Mouse (Mus musculus) hindbrain, embryonic 11.5 days (tissue): Measurements from ENCODE around the gene Polr2e. TPM values are rescaled to one million over a fixed set of nuclear protein-coding genes. Genes with fewer than 3 reads are reported as not detected.
A peak's percentile ranks its signal among the peaks of the same experiment; 100 is the strongest.

ENCODE experiments used
- ATAC-seq: fragments of 200-750 bp; cut with Nextera tagmentation; 2 replicates; pipeline ENCODE4 v1.8.0; 2017; ENCODE audit warnings: mild to moderate bottlenecking, moderate TSS enrichment, moderate library complexity; ENCODE audit not compliant: low FRiP score
- DNase-seq: peaks from one replicate; pipeline ENCODE4 v3.0.0-alpha.2; 2015; ENCODE audit warnings: low spot score
- H3K27ac ChIP-seq: fragments of 300-500 bp; sonication (generic); 2 replicates; pipeline ENCODE4 v1.5.1; 2014; ENCODE audit warnings: mild to moderate bottlenecking, low read depth, low read length
- H3K27me3 ChIP-seq: fragments of 300-500 bp; sonication (generic); 2 replicates; pipeline ENCODE4 v1.6.1; 2014; ENCODE audit warnings: mild to moderate bottlenecking, low read length, moderate library complexity, mixed read lengths; ENCODE audit not compliant: control insufficient read depth, insufficient read depth
- H3K36me3 ChIP-seq: fragments of 300-500 bp; sonication (generic); 2 replicates; pipeline ENCODE4 v1.6.1; 2014; ENCODE audit warnings: mild to moderate bottlenecking, low read length, moderate library complexity, mixed read lengths; ENCODE audit not compliant: control insufficient read depth, insufficient read depth
- H3K4me1 ChIP-seq: fragments of 300-500 bp; sonication (generic); replicated peaks from 2 replicates; pipeline ENCODE4 v1.6.1; 2014; ENCODE audit warnings: low read length, mixed read lengths; ENCODE audit not compliant: control insufficient read depth, insufficient read depth
- H3K4me2 ChIP-seq: fragments of 300-500 bp; sonication (generic); replicated peaks from 2 replicates; pipeline ENCODE4 v1.6.1; 2014; ENCODE audit warnings: mild to moderate bottlenecking, low read depth, low read length
- H3K4me3 ChIP-seq: fragments of 300-500 bp; sonication (generic); 2 replicates; pipeline ENCODE4 v1.5.1; 2014; ENCODE audit warnings: low read depth, low read length
- H3K9ac ChIP-seq: fragments of 300-500 bp; sonication (generic); 2 replicates; pipeline ENCODE4 v1.6.1; 2014; ENCODE audit warnings: low read depth, low read length
- H3K9me3 ChIP-seq: fragments of 300-500 bp; sonication (generic); 2 replicates; pipeline ENCODE4 v1.6.1; 2016; ENCODE audit warnings: low read length; ENCODE audit not compliant: control insufficient read depth
- WGBS: fragments of 180-500 bp; shearing (Covaris S2); extraction: QIAGEN DNeasy Blood & Tissue Kit; methylation state at CpG from one replicate; pipeline ENCODE4 v1.1.7; 2014; 5-methylcytosine and 5-hydroxymethylcytosine counted together
- polyA plus RNA-seq: library from polyadenylated mRNA; unstranded; fragments of >200 nt; fragmentation: Nextera tagmentation; extraction: Ambion mirVana; gene quantifications from 2 replicates; pipeline ENCODE4 v1.2.1, GENCODE M21; 2014

Polr2e gene
- polyA plus RNA-seq, 1 experiment from 2014 or later, result 215 TPM

GRCm38 (mm10) chr10:80013609-80014008, 26.0 kb downstream of the Polr2e start:
- Histone ChIP-seq H3K4me3 (no peak overlapping the region), H3K4me2 (no peak overlapping the region), H3K9me3 (peaks cover 3% of the 10 kb centered on the region; the same call in 1 of the 2 replicates), H3K9ac (no peak overlapping the region), H3K27me3 (peaks cover 37% of the 10 kb centered on the region), H3K36me3 (no peaks in the 10 kb centered on the region), H3K4me1 (no peaks in the 10 kb centered on the region; the same call in 1 of the 2 replicates), H3K27ac (no peak overlapping the region)
- DNase-seq, result no peak
- WGBS, result 24% methylated on average over 25 of the region's 25 CpGs
- ATAC-seq, result no peak

GRCm38 (mm10) chr10:80011740-80012139, 27.9 kb downstream of the Polr2e start:
- Histone ChIP-seq H3K27me3 (peaks cover 37% of the 10 kb centered on the region), H3K27ac (no peak overlapping the region), H3K4me2 (no peak overlapping the region), H3K9me3 (peaks cover 3% of the 10 kb centered on the region; the same call in 1 of the 2 replicates), H3K36me3 (0 out of 2 replicates have a peak, but pooled peaks cover 3% of the 10 kb centered on the region), H3K9ac (no peak overlapping the region), H3K4me3 (no peak overlapping the region), H3K4me1 (no peaks in the 10 kb centered on the region)
- ATAC-seq, result no peak
- no peak for DNase-seq
- 87% methylated on average over 6 of the region's 6 CpGs for WGBS

DNA sequence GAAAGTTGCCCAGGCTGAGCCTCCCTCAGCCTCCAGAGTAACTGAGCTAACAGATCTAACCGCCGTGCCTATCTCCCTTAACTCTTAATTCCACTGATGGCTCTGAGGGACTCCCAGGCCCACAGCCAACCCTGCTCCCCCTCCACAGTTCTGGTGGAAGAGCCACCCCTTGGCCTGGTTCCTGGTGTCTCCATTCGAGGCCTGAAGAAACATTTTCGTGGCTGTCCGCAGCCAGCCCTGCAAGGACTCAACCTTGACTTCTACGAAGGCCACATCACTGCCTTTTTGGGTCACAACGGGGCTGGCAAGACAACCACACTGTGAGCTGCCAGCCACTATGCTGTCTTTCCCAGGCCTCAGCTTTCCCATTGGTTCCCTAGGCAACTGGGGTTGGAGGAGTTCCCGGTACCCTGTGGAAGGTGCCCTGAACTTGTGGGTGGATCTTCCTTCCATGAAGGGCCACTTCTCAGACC, 35.3 kb downstream of the Polr2e start:
- no peak for ATAC-seq
- WGBS, result 96% methylated on average over 8 of the region's 8 CpGs
- Histone ChIP-seq H3K4me2 (no peak overlapping the region), H3K4me1 (0 out of 2 replicates have a peak, but pooled peaks cover 2% of the 10 kb centered on the region), H3K27ac (no peak overlapping the region), H3K9me3 (no peaks in the 10 kb centered on the region), H3K4me3 (no peak overlapping the region), H3K36me3 (0 out of 2 replicates have a peak, but pooled peaks cover 3% of the 10 kb centered on the region), H3K27me3 (peaks cover 26% of the 10 kb centered on the region), H3K9ac (no peak overlapping the region)
- DNase-seq, result no peak

GRCm38 (mm10) chr10:80003374-80004232, 36.0 kb downstream of the Polr2e start:
- Histone ChIP-seq H3K4me2 (no peak overlapping the region), H3K4me3 (no peak overlapping the region), H3K27me3 (peaks cover 26% of the 10 kb centered on the region), H3K4me1 (0 out of 2 replicates have a peak, but pooled peaks cover 2% of the 10 kb centered on the region), H3K27ac (no peak overlapping the region), H3K9me3 (no peaks in the 10 kb centered on the region), H3K36me3 (0 out of 2 replicates have a peak, but pooled peaks cover 3% of the 10 kb centered on the region), H3K9ac (no peak overlapping the region)
- DNase-seq, result no peak
- WGBS, result 60% methylated on average over 9 of the region's 9 CpGs
- no peak for ATAC-seq

- Histone ChIP-seq H3K9ac (no peak overlapping the region), H3K27ac (no peak overlapping the region), H3K4me2 (no peak overlapping the region), H3K36me3 (no peaks in the 10 kb centered on the region), H3K4me1 (peaks cover 4% of the 10 kb centered on the region), H3K27me3 (peaks cover 26% of the 10 kb centered on the region), H3K9me3 (no peaks in the 10 kb centered on the region), H3K4me3 (no peak overlapping the region)
- DNase-seq (no peak), ATAC-seq (no peak)
- 20% methylated on average over 21 of the region's 21 CpGs for WGBS
Observed at GRCm38 (mm10) chr10:80002829-80003228, 36.8 kb downstream of the Polr2e start.

- Histone ChIP-seq H3K4me2 (no peak overlapping the region), H3K9me3 (no peaks in the 10 kb centered on the region), H3K36me3 (no peaks in the 10 kb centered on the region), H3K9ac (no peak overlapping the region), H3K4me1 (peaks cover 4% of the 10 kb centered on the region), H3K4me3 (no peak overlapping the region), H3K27ac (no peak overlapping the region), H3K27me3 (peaks cover 26% of the 10 kb centered on the region)
- 66% methylated on average over 9 of the region's 9 CpGs for WGBS
- no peak for DNase-seq
- ATAC-seq, result no peak
Observed at GRCm38 (mm10) chr10:80001945-80002344, 37.6 kb downstream of the Polr2e start.

DNA sequence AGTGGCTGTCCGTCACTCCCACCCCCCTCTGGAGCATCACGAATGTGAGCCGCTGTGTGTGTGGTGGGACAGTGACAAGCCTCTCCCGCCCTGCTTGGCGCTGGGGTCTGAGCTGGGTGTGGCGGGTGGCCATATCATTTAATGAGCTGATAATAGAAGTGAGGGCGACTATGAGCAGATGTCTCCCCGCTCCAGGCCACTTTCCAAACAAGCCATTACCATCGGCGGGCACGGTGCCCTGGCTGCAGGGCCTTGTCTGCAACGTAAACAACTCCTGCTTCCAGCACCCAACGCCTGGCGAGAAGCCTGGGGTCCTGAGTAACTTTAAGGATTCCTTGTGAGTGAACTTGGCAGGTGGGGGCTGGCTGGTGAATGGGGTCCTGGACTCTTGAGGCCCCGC, 41.8 kb downstream of the Polr2e start:
- Histone ChIP-seq H3K9ac (peak overlapping the region; percentile 45; the same call in 1 of the 2 replicates), H3K27ac (peak overlapping the region; percentile 58), H3K4me3 (peak overlapping the region; percentile 46), H3K36me3 (no peaks in the 10 kb centered on the region), H3K4me2 (peak overlapping the region; percentile 66), H3K9me3 (no peaks in the 10 kb centered on the region), H3K4me1 (peaks cover 4% of the 10 kb centered on the region), H3K27me3 (peaks cover 19% of the 10 kb centered on the region)
- 12% methylated on average over 15 of the region's 15 CpGs for WGBS
- ATAC-seq (peak; percentile 26), DNase-seq (no peak)

DNA sequence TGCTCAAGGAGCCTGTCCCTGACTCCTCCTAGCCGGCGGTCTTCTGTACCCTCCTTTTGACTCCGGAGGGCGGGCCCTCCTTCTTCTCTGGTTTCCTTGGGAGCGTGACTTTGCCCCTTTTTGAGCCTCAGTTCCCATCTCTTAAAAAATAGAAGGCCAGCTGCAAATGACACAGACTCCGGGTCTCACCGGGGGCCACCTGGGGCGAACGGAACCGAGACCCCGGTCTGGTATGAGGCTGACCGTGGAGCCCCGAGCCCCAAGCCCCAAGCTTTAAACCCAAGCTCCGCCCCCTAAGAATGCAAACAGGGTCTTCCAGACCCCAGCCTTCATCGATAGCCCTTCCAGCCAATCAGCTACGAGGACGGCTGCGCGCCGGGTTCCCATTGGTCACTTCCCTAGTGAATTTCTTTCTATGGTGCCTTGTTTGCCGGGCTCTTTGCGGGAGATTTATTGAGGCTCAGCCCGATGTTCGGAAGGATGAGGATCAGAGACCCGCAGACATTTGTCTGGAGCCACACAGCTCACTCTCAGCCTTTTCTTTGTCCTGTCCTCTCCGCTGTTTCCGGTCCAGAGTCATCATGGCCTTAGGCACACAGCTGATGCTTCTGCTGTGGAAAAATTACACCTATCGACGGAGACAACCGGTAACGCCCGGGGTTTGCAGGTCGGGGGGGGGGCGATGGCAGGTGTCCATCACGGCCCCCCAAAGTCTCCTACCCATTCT, 42.4 kb downstream of the Polr2e start:
- H3K4me2 ChIP-seq, result peak overlapping the region; percentile 66
- H3K27me3 ChIP-seq, result peaks cover 14% of the 10 kb centered on the region
- ATAC-seq (peak; percentile 83), DNase-seq (peak; percentile 91)
- H3K9me3 ChIP-seq, result no peaks in the 10 kb centered on the region
- H3K4me3 ChIP-seq, result peak overlapping the region; percentile 46
- peak overlapping the region; percentile 61 for H3K27ac ChIP-seq
- peaks cover 2% of the 10 kb centered on the region for H3K4me1 ChIP-seq
- under 1% methylated on average over 35 of the region's 35 CpGs for WGBS
- H3K36me3 ChIP-seq, result no peaks in the 10 kb centered on the region
- peak overlapping the region; percentile 45 for H3K9ac ChIP-seq
